Mouse (Mus musculus) CH12.LX (cell line): ENCODE data around the gene Sclt1. TPM values are rescaled to one million over a fixed set of nuclear protein-coding genes. Genes with fewer than 3 reads are reported as not detected.

Source experiments
- DNase-seq: peaks from one replicate; pipeline ENCODE4 v3.0.0-alpha.2; 2013; ENCODE audit errors: extremely low read depth
- H3K27ac ChIP-seq: 2 replicates; pipeline ENCODE4 v1.5.1; 2012; ENCODE audit warnings: low read depth, mild to moderate bottlenecking, control low read depth, moderate library complexity; ENCODE audit not compliant: insufficient read depth
- H3K27me3 ChIP-seq: replicated peaks from 2 replicates; pipeline ENCODE3; 2012; ENCODE audit warnings: inconsistent platforms
- H3K36me3 ChIP-seq, 2 experiments: replicated peaks in 1 of 2; 2 replicates each; pipeline versions ENCODE3 to v1.6.1; 2012; ENCODE audit warnings: inconsistent platforms in 1 of 2, low read length in 1 of 2, mild to moderate bottlenecking in 1 of 2, mixed read lengths in 1 of 2, moderate library complexity in 1 of 2; ENCODE audit not compliant: control insufficient read depth in 1 of 2, insufficient read depth in 1 of 2
- H3K4me1 ChIP-seq, 2 experiments: 2 replicates each; pipeline ENCODE4 v1.6.1; 2012; ENCODE audit warnings: inconsistent platforms in 1 of 2, moderate library complexity in 1 of 2; ENCODE audit not compliant: insufficient read depth in 2 of 2, control insufficient read depth in 1 of 2
- H3K4me2 ChIP-seq: 2 replicates; pipeline ENCODE4 v1.6.1; 2012; ENCODE audit warnings: low read depth, mild to moderate bottlenecking, control low read depth; ENCODE audit not compliant: poor library complexity, insufficient read depth, severe bottlenecking
- H3K4me3 ChIP-seq, 3 experiments: fragments of 150-350 bp in 1 of 3; sonication (generic) in 1 of 3; replicated peaks in 1 of 3; 2 replicates each; pipeline versions ENCODE3 to v1.5.1; 2011 to 2012; ENCODE audit warnings: low read depth in 2 of 3, low read length in 2 of 3, mild to moderate bottlenecking in 2 of 3, moderate library complexity in 2 of 3, control low read depth in 1 of 3, improper control_type of control experiment in 1 of 3, inconsistent platforms in 1 of 3, mixed read lengths in 1 of 3; ENCODE audit not compliant: poor library complexity in 1 of 3
- H3K79me2 ChIP-seq: replicated peaks from 2 replicates; pipeline ENCODE4 v1.6.1; 2012; ENCODE audit warnings: mild to moderate bottlenecking, moderate library complexity; ENCODE audit not compliant: control insufficient read depth, poor library complexity, insufficient read depth, severe bottlenecking; ENCODE audit errors: extremely low read depth
- H3K9ac ChIP-seq: 2 replicates; pipeline ENCODE4 v1.6.1; 2012; ENCODE audit warnings: low read depth, mild to moderate bottlenecking, control low read depth, moderate library complexity; ENCODE audit not compliant: insufficient read depth
- H3K9me3 ChIP-seq: replicated peaks from 2 replicates; pipeline ENCODE3; 2012; ENCODE audit warnings: low read length, inconsistent platforms, mixed read lengths
- BHLHE40 ChIP-seq: IDR thresholded peaks from 2 replicates; pipeline ENCODE4 v1.6.1; 2011; ENCODE audit warnings: mild to moderate bottlenecking, low read depth, low read length, improper control_type of control experiment
- E2F4 ChIP-seq: IDR thresholded peaks from 2 replicates; pipeline ENCODE4 v1.6.1; 2011; ENCODE audit warnings: low read depth, low read length, improper control_type of control experiment; ENCODE audit not compliant: insufficient replicate concordance
- ELF1 ChIP-seq: IDR thresholded peaks from 2 replicates; pipeline ENCODE4 v1.6.1; 2014; ENCODE audit warnings: low read depth, mild to moderate bottlenecking, inconsistent platforms, low read length, improper control_type of control experiment
- KAT2A ChIP-seq: IDR thresholded peaks from 2 replicates; pipeline ENCODE4 v1.6.1; 2012; ENCODE audit warnings: low read length, improper control_type of control experiment, inconsistent platforms; ENCODE audit not compliant: insufficient replicate concordance
- MXI1 ChIP-seq: IDR thresholded peaks from 2 replicates; pipeline ENCODE4 v1.6.1; 2011; ENCODE audit warnings: mild to moderate bottlenecking, low read depth, low read length, improper control_type of control experiment
- MYC ChIP-seq: IDR thresholded peaks from 2 replicates; pipeline ENCODE4 v1.6.1; 2011; ENCODE audit warnings: low read depth, mild to moderate bottlenecking, improper control_type of control experiment, low read length
- NELFE ChIP-seq: IDR thresholded peaks from 2 replicates; pipeline ENCODE4 v1.6.1; 2011; ENCODE audit warnings: low read depth, low read length, improper control_type of control experiment
- POLR2AphosphoS2 ChIP-seq: IDR thresholded peaks from 2 replicates; pipeline ENCODE4 v1.6.1; 2011; ENCODE audit warnings: low read depth, low read length, improper control_type of control experiment
- SMC3 ChIP-seq: IDR thresholded peaks from 2 replicates; pipeline ENCODE4 v1.6.1; 2011; ENCODE audit warnings: low read depth, low read length, improper control_type of control experiment
- TBP ChIP-seq: conservative IDR thresholded peaks from 2 replicates; pipeline ENCODE4 v1.6.1; 2011; ENCODE audit warnings: low read depth, low read length, improper control_type of control experiment
- TCF12 ChIP-seq: IDR thresholded peaks from 2 replicates; pipeline ENCODE4 v1.6.1; 2014; ENCODE audit warnings: low read depth, mild to moderate bottlenecking, inconsistent platforms, low read length, improper control_type of control experiment
- ZKSCAN1 ChIP-seq: IDR thresholded peaks from 2 replicates; pipeline ENCODE4 v1.6.1; 2012; ENCODE audit warnings: low read depth, inconsistent platforms, low read length, improper control_type of control experiment, borderline replicate concordance
- dilution Hi-C: fragments of 300-500 bp; cut with MboI; formaldehyde crosslinking; loops from 2 replicates; pipeline ENCODE4 v1.14.3; 2020; ENCODE audit warnings: low sequenced_read_pairs; ENCODE audit not compliant: extremely low pct_unique_long_range_greater_than_20kb, extremely low pct_ligation_motif_present
- in situ Hi-C: fragments of 300-500 bp; cut with MboI; formaldehyde crosslinking; loops from 3 replicates; pipeline ENCODE4 v1.14.3; 2019; ENCODE audit warnings: low sequenced_read_pairs, low pct_ligation_motif_present, low pct_unique_long_range_greater_than_20kb, mixed read lengths
- polyA plus RNA-seq: library from polyadenylated mRNA; unstranded; fragments of >175 nt; gene quantifications from 2 replicates; pipeline ENCODE4 v1.2.1, GENCODE M21; 2012; ENCODE audit warnings: low read depth; ENCODE audit not compliant: insufficient read length
- total RNA-seq, 2 experiments: library from RNA; depleted of rRNA; stranded (reverse); fragments of 300-350 nt in 1 of 2; fragments of >200 nt in 1 of 2; gene quantifications; 2 replicates each; pipeline ENCODE4 v1.2.3; 2012 to 2014

Gene Sclt1
- total and polyA plus RNA-seq, 3 experiments, result 5.3 to 7.4 (median 6.5) TPM

DNA sequence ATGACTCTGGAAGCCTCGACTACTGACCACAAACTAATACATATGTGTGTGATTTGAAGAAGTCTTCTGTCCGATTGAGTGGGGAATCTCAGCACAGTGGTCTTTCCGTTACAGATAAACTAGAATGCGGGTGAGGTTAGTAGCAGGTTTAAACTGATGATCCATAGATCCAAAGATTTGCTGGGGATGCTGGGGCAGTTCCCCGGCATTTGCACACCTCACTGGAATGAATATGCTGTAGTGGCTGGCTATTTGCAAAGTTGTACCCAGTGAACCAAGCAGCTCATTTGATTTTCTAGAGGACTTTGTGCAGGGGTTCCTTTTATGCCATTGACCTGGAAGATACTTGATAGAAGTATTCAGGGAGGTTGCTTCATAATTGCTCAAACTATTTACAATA lies 133.2 kb downstream of the Sclt1 start:
- dilution Hi-C loops, result no loop called here
- in situ Hi-C loops, result no loop called here
- Histone ChIP-seq H3K4me3 (no peak overlapping the region), H3K36me3 (peaks cover 45 to 96% of the 10 kb centered on the region in 2 experiments), H3K79me2 (no peaks in the 10 kb centered on the region), H3K4me1 (no peaks in the 10 kb centered on the region), H3K9me3 (no peaks in the 10 kb centered on the region), H3K27ac (no peak overlapping the region), H3K27me3 (no peaks in the 10 kb centered on the region), H3K9ac (no peak overlapping the region), H3K4me2 (no peak overlapping the region)
- TF ChIP-seq TCF12, result no peak
- TF ChIP-seq ELF1, result no peak
- TF ChIP-seq ZKSCAN1, result no peak
- no peak for TF ChIP-seq NELFE
- DNase-seq, result no peak

DNA sequence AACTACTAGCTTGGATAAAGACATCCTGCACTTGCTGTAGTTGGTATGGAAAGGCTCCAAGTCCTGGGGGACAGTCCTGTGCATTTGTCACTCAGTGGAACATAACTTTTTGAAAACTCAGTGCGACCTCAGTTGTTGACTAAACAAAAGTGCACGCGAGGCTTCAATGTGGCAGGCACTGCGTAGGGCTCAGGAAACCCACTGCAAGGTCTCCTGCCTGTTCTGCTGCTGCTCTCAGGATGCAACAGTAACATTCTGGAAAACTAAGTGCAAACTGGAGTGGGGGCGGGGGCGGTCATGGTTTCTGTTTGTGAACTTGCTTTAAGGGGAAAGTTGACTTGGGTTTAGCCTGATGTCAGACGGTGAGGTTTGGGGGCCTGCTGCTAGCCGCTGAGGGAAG lies 134.8 kb downstream of the Sclt1 start:
- Histone ChIP-seq H3K4me2 (no peak overlapping the region), H3K4me1 (no peaks in the 10 kb centered on the region), H3K4me3 (no peak overlapping the region), H3K9ac (no peak overlapping the region), H3K27ac (no peak overlapping the region), H3K27me3 (no peaks in the 10 kb centered on the region), H3K9me3 (no peaks in the 10 kb centered on the region), H3K79me2 (no peaks in the 10 kb centered on the region), H3K36me3 (peaks cover 41 to 96% of the 10 kb centered on the region in 2 experiments)
- dilution Hi-C loops (no loop called here), in situ Hi-C loops (no loop called here)
- no peak for DNase-seq
- TF ChIP-seq MXI1 (no peak), POLR2AphosphoS2 (no peak), MYC (no peak), ELF1 (no peak), TBP (no peak)

DNA sequence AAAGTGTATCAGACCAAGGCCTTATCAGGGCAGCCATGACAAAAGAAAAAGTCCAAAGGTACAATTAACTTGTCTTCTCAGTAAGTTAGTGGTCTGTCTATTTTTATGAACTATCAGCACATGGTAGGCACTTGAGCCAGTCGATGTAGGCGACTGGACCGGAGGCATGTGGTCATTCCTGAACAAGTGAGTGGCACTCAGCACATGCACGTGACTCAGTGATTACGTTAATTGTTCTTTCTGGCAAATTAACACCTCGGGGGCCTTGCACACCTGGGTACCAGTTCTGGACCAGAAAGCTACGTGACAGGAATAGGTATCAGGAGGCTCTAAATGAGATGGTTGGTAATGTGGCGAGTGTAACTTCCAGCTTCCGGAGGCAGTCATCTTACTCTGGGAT lies 135.3 kb downstream of the Sclt1 start:
- no peak overlapping the region for H3K4me3 ChIP-seq
- TF ChIP-seq E2F4 (no peak), KAT2A (no peak), SMC3 (no peak), BHLHE40 (no peak)
- TF ChIP-seq, all 38 proteins: peak for 0
- no peak for DNase-seq
- Histone ChIP-seq H3K27me3 (no peaks in the 10 kb centered on the region), H3K27ac (no peak overlapping the region), H3K36me3 (peaks cover 39 to 94% of the 10 kb centered on the region in 2 experiments), H3K79me2 (no peaks in the 10 kb centered on the region), H3K4me2 (no peak overlapping the region), H3K9ac (no peak overlapping the region), H3K9me3 (no peaks in the 10 kb centered on the region), H3K4me1 (no peaks in the 10 kb centered on the region)
- in situ Hi-C loops (no loop called here), dilution Hi-C loops (no loop called here)
